ENCODE assay signal across 26 mouse cellular contexts in genomic region chr17:56855421-56855820, GRCm38 (mm10). TPM values are rescaled to one million over a fixed set of nuclear protein-coding genes. Genes with fewer than 3 reads are reported as not detected.
"Had no signal": no experiment of that assay in that cellular context is flagged by ENCODE, and none has a peak within 500 bp of the region (broad histone marks: within the 10 kb centered on the region; RNA-seq: fewer than 3 reads in every experiment).

No protein-coding gene starts in this region.

- DNase-seq: liver, postnatal 0 days; lung, adult 2 months; lung, postnatal 14 days; lung, postnatal 36 days; midbrain, embryonic 14.5 days; retina, postnatal 1 day; right cerebral cortex, adult 18-20 months; right cerebral cortex, postnatal 14 days; thymus, adult 2 months; thymus, postnatal 25 days; thymus, postnatal 4 days had no signal

- H3K9ac ChIP-seq: liver, postnatal 0 days; lung, embryonic 15.5 days; midbrain, embryonic 12.5 days; neural tube, embryonic 13.5 days; neural tube, embryonic 15.5 days; stomach, embryonic 15.5 days had no signal

- H3K9me3 ChIP-seq: lung, embryonic 15.5 days; megakaryocyte, embryonic 14.5 days; midbrain, embryonic 10.5 days; midbrain, embryonic 12.5 days; neural tube, embryonic 13.5 days; neural tube, embryonic 15.5 days; stomach, embryonic 15.5 days had no signal

- H3K27ac ChIP-seq: lung, embryonic 15.5 days; macrophage; midbrain, embryonic 10.5 days; midbrain, embryonic 12.5 days; neural tube, embryonic 13.5 days; neural tube, embryonic 15.5 days; stomach, embryonic 15.5 days; stomach, postnatal 0 days had no signal

- H3K36me3 ChIP-seq: lung, embryonic 15.5 days; midbrain, embryonic 10.5 days; midbrain, embryonic 12.5 days; neural tube, embryonic 13.5 days; neural tube, embryonic 15.5 days; stomach, embryonic 15.5 days had no signal

- H3K27me3 ChIP-seq: lung, embryonic 15.5 days; midbrain, embryonic 12.5 days; neural tube, embryonic 13.5 days; neural tube, embryonic 15.5 days; stomach, embryonic 15.5 days had no signal

- H3K4me3 ChIP-seq: lung, embryonic 15.5 days; megakaryocyte, embryonic 14.5 days; midbrain, embryonic 10.5 days; midbrain, embryonic 12.5 days; myocyte; neural tube, embryonic 13.5 days; neural tube, embryonic 15.5 days; stomach, embryonic 15.5 days had no signal

- ATAC-seq: liver, postnatal 0 days; lung, postnatal 0 days; midbrain, embryonic 16.5 days had no signal

- H3K4me1 ChIP-seq: midbrain, embryonic 10.5 days; midbrain, embryonic 12.5 days; neural tube, embryonic 13.5 days; neural tube, embryonic 15.5 days; stomach, embryonic 15.5 days had no signal

RNA-seq across cellular contexts. Expression of gene Acsbg2, which starts 18.8 kb away (rescaled TPM):
- polyA plus RNA-seq: liver, postnatal 0 days; lung, adult 2 months; lung, embryonic 15.5 days; lung, postnatal 0 days; macrophage; midbrain, embryonic 10.5 days; midbrain, embryonic 12.5 days; midbrain, embryonic 14.5 days; midbrain, embryonic 16.5 days; myocyte; neural tube, embryonic 11.5 days; neural tube, embryonic 13.5 days; neural tube, embryonic 15.5 days; spleen, adult 2 months; stomach, embryonic 15.5 days; urinary bladder, adult 2 months had no signal

RNA-seq across cellular contexts. Expression of gene 1700061G19Rik, which starts 19.9 kb away (rescaled TPM):
- polyA plus RNA-seq: macrophage had no signal
